Mouse (Mus musculus) midbrain, embryonic 12.5 days (tissue): ENCODE results near the gene G6pc. TPM values are rescaled to one million over a fixed set of nuclear protein-coding genes. Genes with fewer than 3 reads are reported as not detected.
"Not testable (repeated sequence)": the region's sequence is repeated elsewhere in the genome, so short reads cannot be mapped to it uniquely, and the experiment has no call there.

Experiments
- ATAC-seq: fragments of 200-750 bp; cut with Nextera tagmentation; 2 replicates; pipeline ENCODE4 v1.8.0; 2017; ENCODE audit warnings: low read depth, moderate TSS enrichment, moderate library complexity; ENCODE audit not compliant: low FRiP score
- H3K27ac ChIP-seq: fragments of 300-500 bp; sonication (generic); replicated peaks from 2 replicates; pipeline ENCODE4 v1.5.1; 2016; ENCODE audit warnings: mild to moderate bottlenecking
- H3K27me3 ChIP-seq: fragments of 300-500 bp; sonication (generic); 2 replicates; pipeline ENCODE4 v1.6.1; 2016; ENCODE audit warnings: mild to moderate bottlenecking
- H3K36me3 ChIP-seq: fragments of 300-500 bp; sonication (generic); 2 replicates; pipeline ENCODE4 v1.6.1; 2016
- H3K4me1 ChIP-seq: fragments of 300-500 bp; sonication (generic); 2 replicates; pipeline ENCODE4 v1.6.1; 2016
- H3K4me2 ChIP-seq: fragments of 300-500 bp; sonication (generic); replicated peaks from 2 replicates; pipeline ENCODE4 v1.6.1; 2016; ENCODE audit warnings: mild to moderate bottlenecking, moderate library complexity
- H3K4me3 ChIP-seq: fragments of 300-500 bp; sonication (generic); 2 replicates; pipeline ENCODE4 v1.5.1; 2016; ENCODE audit warnings: mild to moderate bottlenecking
- H3K9ac ChIP-seq: fragments of 300-500 bp; sonication (generic); replicated peaks from 2 replicates; pipeline ENCODE4 v1.6.1; 2016; ENCODE audit warnings: mild to moderate bottlenecking, moderate library complexity
- H3K9me3 ChIP-seq: fragments of 300-500 bp; sonication (generic); 2 replicates; pipeline ENCODE4 v1.6.1; 2016; ENCODE audit warnings: mild to moderate bottlenecking
- WGBS: fragments of 180-500 bp; shearing (Covaris S2); methylation state at CpG from one replicate; pipeline ENCODE4 v1.1.7; 2016; 5-methylcytosine and 5-hydroxymethylcytosine counted together
- polyA plus RNA-seq: library from polyadenylated mRNA; unstranded; fragments of >200 nt; fragmentation: Nextera tagmentation; extraction: Ambion mirVana; gene quantifications from 2 replicates; pipeline ENCODE4 v1.2.1, GENCODE M21; 2016

G6pc gene
- polyA plus RNA-seq, 1 experiment from 2014 or later, result not detected

- Histone ChIP-seq H3K27ac (no peak overlapping the region), H3K27me3 (no peaks in the 10 kb centered on the region), H3K9ac (no peak overlapping the region), H3K36me3 (no peaks in the 10 kb centered on the region), H3K4me2 (no peak overlapping the region), H3K4me1 (no peaks in the 10 kb centered on the region), H3K9me3 (no peaks in the 10 kb centered on the region), H3K4me3 (no peak overlapping the region)
- 77% methylated on average over 9 of the region's 9 CpGs for WGBS
- ATAC-seq, result no peak
Observed at GRCm38 (mm10) chr11:101359776-101360175, 7.6 kb upstream of the G6pc start.

- WGBS, result 69% methylated on average over 3 of the region's 3 CpGs
- no peaks in the 10 kb centered on the region for H3K4me1 ChIP-seq
- H3K27me3 ChIP-seq, result no peaks in the 10 kb centered on the region
- no peaks in the 10 kb centered on the region for H3K9me3 ChIP-seq
- H3K36me3 ChIP-seq, result no peaks in the 10 kb centered on the region
- H3K4me3 ChIP-seq, result no peak overlapping the region
- no peak overlapping the region for H3K27ac ChIP-seq
- H3K4me2 ChIP-seq, result no peak overlapping the region
- H3K9ac ChIP-seq, result no peak overlapping the region
- ATAC-seq, result no peak
Observed at GRCm38 (mm10) chr11:101360651-101361113, 6.7 kb upstream of the G6pc start.

- Histone ChIP-seq H3K4me2 (no peak overlapping the region), H3K36me3 (no peaks in the 10 kb centered on the region), H3K4me3 (no peak overlapping the region), H3K27me3 (no peaks in the 10 kb centered on the region), H3K9me3 (no peaks in the 10 kb centered on the region), H3K4me1 (no peaks in the 10 kb centered on the region), H3K9ac (no peak overlapping the region), H3K27ac (no peak overlapping the region)
- WGBS, result 89% methylated on average over 5 of the region's 5 CpGs
- ATAC-seq, result no peak
Observed at GRCm38 (mm10) chr11:101364531-101364931, 2.8 kb upstream of the G6pc start.

- no peak overlapping the region for H3K4me2 ChIP-seq
- no peak for ATAC-seq
- WGBS, result 82% methylated on average over 5 of the region's 5 CpGs
Observed at GRCm38 (mm10) chr11:101370141-101370540, 2.8 kb downstream of the G6pc start.

GRCm38 (mm10) chr11:101374421-101374938 lies 7.1 kb downstream of the G6pc start:
- Histone ChIP-seq H3K4me3 (no peak overlapping the region), H3K27me3 (peaks cover 6% of the 10 kb centered on the region; the same call in 1 of the 2 replicates), H3K9ac (no peak overlapping the region), H3K9me3 (no peaks in the 10 kb centered on the region), H3K27ac (no peak overlapping the region), H3K4me2 (no peak overlapping the region), H3K4me1 (no peaks in the 10 kb centered on the region), H3K36me3 (no peaks in the 10 kb centered on the region)
- no peak for ATAC-seq
- 71% methylated on average over 7 of the region's 7 CpGs for WGBS

More at GRCm38 (mm10) chr11:101370141-101370540, 2.8 kb downstream of the G6pc start:
- Histone ChIP-seq H3K9me3 (no peaks in the 10 kb centered on the region), H3K27ac (no peak overlapping the region), H3K36me3 (no peaks in the 10 kb centered on the region), H3K9ac (no peak overlapping the region), H3K4me3 (no peak overlapping the region), H3K27me3 (no peaks in the 10 kb centered on the region), H3K4me1 (no peaks in the 10 kb centered on the region)

- WGBS, result 98% methylated on average over 8 of the region's 8 CpGs
- not testable (repeated sequence) for H3K4me2 ChIP-seq, ATAC-seq
Observed at GRCm38 (mm10) chr11:101378196-101378595, 10.8 kb downstream of the G6pc start.

GRCm38 (mm10) chr11:101378926-101379325 lies 11.6 kb downstream of the G6pc start:
- no peaks in the 10 kb centered on the region for H3K9me3 ChIP-seq
- no peaks in the 10 kb centered on the region for H3K36me3 ChIP-seq
- no peak overlapping the region for H3K9ac ChIP-seq
- WGBS, result 90% methylated on average over 6 of the region's 6 CpGs
- H3K4me2 ChIP-seq, result no peak overlapping the region
- peaks cover 6% of the 10 kb centered on the region; the same call in 1 of the 2 replicates for H3K27me3 ChIP-seq
- no peak for ATAC-seq
- H3K4me1 ChIP-seq, result peaks cover 5% of the 10 kb centered on the region
- H3K4me3 ChIP-seq, result no peak overlapping the region
- no peak overlapping the region for H3K27ac ChIP-seq

More at GRCm38 (mm10) chr11:101378196-101378595, 10.8 kb downstream of the G6pc start:
- not testable (repeated sequence) for H3K36me3 ChIP-seq, H3K4me3 ChIP-seq, H3K9me3 ChIP-seq, H3K27ac ChIP-seq, H3K27me3 ChIP-seq, H3K9ac ChIP-seq, H3K4me1 ChIP-seq

GRCm38 (mm10) chr11:101381817-101382216 lies 14.5 kb downstream of the G6pc start:
- Histone ChIP-seq H3K9me3 (no peaks in the 10 kb centered on the region), H3K36me3 (no peaks in the 10 kb centered on the region), H3K4me2 (no peak overlapping the region), H3K4me3 (no peak overlapping the region), H3K4me1 (peaks cover 5% of the 10 kb centered on the region), H3K9ac (no peak overlapping the region), H3K27ac (no peak overlapping the region), H3K27me3 (no peaks in the 10 kb centered on the region)
- ATAC-seq, result 0 out of 2 replicates have a peak, but pooled peaks have one; percentile 41
- 5% methylated on average over 4 of the region's 4 CpGs for WGBS

- H3K27me3 ChIP-seq, result no peaks in the 10 kb centered on the region; the same call in 1 of the 2 replicates
- no peak overlapping the region for H3K4me3 ChIP-seq
- no peaks in the 10 kb centered on the region for H3K36me3 ChIP-seq
- WGBS, result 8% methylated on average over 8 of the region's 8 CpGs
- ATAC-seq, result no peak
- H3K27ac ChIP-seq, result no peak overlapping the region
- no peaks in the 10 kb centered on the region for H3K4me1 ChIP-seq
- no peak overlapping the region for H3K9ac ChIP-seq
- H3K4me2 ChIP-seq, result no peak overlapping the region
- H3K9me3 ChIP-seq, result no peaks in the 10 kb centered on the region
Observed at GRCm38 (mm10) chr11:101395110-101395509, 27.7 kb downstream of the G6pc start.

GRCm38 (mm10) chr11:101415306-101415705 lies 47.9 kb downstream of the G6pc start:
- Histone ChIP-seq H3K27ac (no peak overlapping the region), H3K4me1 (peaks cover 7% of the 10 kb centered on the region), H3K9ac (no peak overlapping the region), H3K36me3 (peaks cover 38% of the 10 kb centered on the region), H3K4me3 (no peak overlapping the region), H3K27me3 (no peaks in the 10 kb centered on the region), H3K4me2 (no peak overlapping the region), H3K9me3 (no peaks in the 10 kb centered on the region)
- no peak for ATAC-seq
- WGBS, result 89% methylated on average over 2 of the region's 2 CpGs

GRCm38 (mm10) chr11:101416433-101417100 lies 49.2 kb downstream of the G6pc start:
- Histone ChIP-seq H3K9ac (peak overlapping the region; percentile 85), H3K4me2 (peak overlapping the region; percentile 89), H3K27me3 (no peaks in the 10 kb centered on the region), H3K4me3 (peak overlapping the region; percentile 86), H3K9me3 (no peaks in the 10 kb centered on the region), H3K27ac (peak overlapping the region; percentile 76), H3K36me3 (peaks cover 25% of the 10 kb centered on the region), H3K4me1 (peaks cover 7% of the 10 kb centered on the region)
- peak; percentile 16; the same call in 1 of the 2 replicates for ATAC-seq
- WGBS, result 3% methylated on average over 11 of the region's 11 CpGs

- no peaks in the 10 kb centered on the region for H3K27me3 ChIP-seq
- peak within 1 kb of the TSS; percentile 85 for H3K9ac ChIP-seq
- peaks cover 7% of the 10 kb centered on the region for H3K4me1 ChIP-seq
- peak within 1 kb of the TSS; percentile 89 for H3K4me2 ChIP-seq
- H3K9me3 ChIP-seq, result no peaks in the 10 kb centered on the region
- H3K27ac ChIP-seq, result peak within 1 kb of the TSS; percentile 76
- 0% methylated on average over 45 of the region's 45 CpGs for WGBS
- H3K4me3 ChIP-seq, result peak within 1 kb of the TSS; percentile 86
- H3K36me3 ChIP-seq, result peaks cover 18% of the 10 kb centered on the region
- ATAC-seq, result peak; percentile 72
Observed at GRCm38 (mm10) chr11:101417101-101417855, 49.9 kb downstream of the G6pc start, which contains the start of gene Aarsd1. Aarsd1 (minus strand) TSS chr11:101417615.
